Mouse (Mus musculus) 3T3-L1 (cell line): ENCODE data around the gene Rhcg.

Experiments used
- DNase-seq: peaks from one replicate; pipeline ENCODE4 v3.0.0-alpha.2; 2015; ENCODE audit warnings: low read depth, low spot score

Rhcg gene

GRCm38 (mm10) chr7:79552702-79553101 lies 64.8 kb downstream of the Rhcg start:
- DNase-seq: peak; percentile 9

DNA sequence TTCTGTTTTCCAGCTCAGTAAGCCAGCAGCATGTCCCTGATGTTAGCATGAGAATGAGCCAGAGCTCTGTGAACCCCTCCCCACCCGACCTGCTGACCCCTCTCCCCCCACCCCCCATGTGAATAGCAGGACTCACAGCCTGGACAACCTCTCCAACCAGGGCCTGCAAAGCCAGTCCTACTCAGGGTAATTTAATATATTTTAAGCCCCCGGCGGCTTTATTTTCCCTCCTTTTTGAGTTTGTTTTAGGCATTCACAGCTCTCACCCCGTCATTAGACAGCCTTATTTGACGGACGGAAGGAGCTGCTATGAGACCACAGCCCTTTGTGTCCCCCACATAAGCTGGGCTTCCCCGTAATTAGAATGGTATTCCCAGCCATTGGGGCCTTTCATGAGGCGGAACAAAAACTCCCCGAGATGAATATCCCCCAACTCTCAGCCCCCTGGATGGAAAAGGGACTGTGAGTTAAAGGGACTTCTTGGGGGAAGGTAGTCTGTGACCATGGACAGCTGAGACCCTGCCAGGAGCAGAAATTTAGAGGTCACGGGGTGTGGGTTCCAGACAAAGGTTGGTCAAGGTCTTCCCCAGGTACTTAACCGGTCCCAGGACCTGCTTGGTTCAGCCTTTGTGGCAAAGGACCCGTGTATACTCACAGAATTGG lies 68.4 kb downstream of the Rhcg start:
- DNase-seq: no peak

DNA sequence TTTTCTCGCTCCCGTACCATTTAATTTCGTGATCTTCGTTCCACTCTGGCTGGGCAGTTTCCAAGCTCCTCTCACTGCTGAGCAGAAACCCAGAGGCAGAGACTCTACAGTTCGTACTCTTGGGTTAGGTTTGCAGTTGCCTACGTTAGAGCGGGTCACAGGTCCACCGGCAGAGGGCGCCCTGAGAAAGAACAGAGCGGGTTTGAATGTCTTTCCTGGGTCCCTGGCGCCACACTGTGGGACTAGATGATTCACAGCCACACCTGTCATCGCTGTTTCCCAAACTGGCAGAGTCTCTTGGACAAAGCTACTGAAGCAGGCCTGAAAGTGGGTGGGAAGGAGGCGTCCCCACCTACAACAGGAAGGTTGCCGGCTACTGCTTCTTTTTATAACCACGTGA lies 70.4 kb downstream of the Rhcg start:
- DNase-seq: peak; percentile 79

DNA sequence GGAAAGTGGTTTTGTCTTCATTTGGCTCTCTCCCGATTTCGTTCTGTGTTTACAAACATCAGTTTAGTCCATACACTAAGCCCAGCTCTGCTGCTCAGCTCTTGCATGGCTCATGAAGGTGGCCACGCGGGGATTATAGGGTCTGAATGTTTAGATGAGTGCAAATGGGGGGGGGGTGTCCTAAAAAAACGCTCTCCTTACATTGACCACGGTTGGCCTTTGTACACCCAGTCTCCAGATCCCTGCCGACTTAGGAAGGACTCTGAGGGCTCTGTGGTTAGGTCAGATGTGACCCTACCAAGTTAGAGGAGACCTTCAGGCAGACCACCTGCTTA lies 72.4 kb downstream of the Rhcg start:
- DNase-seq: no peak

- DNase-seq: no peak
These were observed 73.0 kb downstream of the Rhcg start for GRCm38 (mm10) chr7:79544281-79545065.
